10 mouse cellular contexts compared by ENCODE assay signal in genomic region chr15:102743196-102743595, GRCm38 (mm10). TPM values are rescaled to one million over a fixed set of nuclear protein-coding genes. Genes with fewer than 3 reads are reported as not detected.
DNase-seq lines count a peak whose midpoint lies in the region; ATAC-seq and TF ChIP-seq lines count a peak whose summit lies in the region.
"Had no signal": no experiment of that assay in that cellular context is flagged by ENCODE, and none has a peak within 500 bp of the region (broad histone marks: within the 10 kb centered on the region; RNA-seq: fewer than 3 reads in every experiment).

No protein-coding gene starts in this region.

- TF ChIP-seq CTCF in brain, embryonic 14.5 days (IDR thresholded peaks at IDR 0.05; ENCODE audit: borderline replicate concordance, extremely low read depth, insufficient read depth, insufficient read length) = no peak
- TF ChIP-seq CTCF in heart, adult 2 months (IDR thresholded peaks at IDR 0.05) = no peak

- no peak overlapping the region for H3K4me3 ChIP-seq in hindbrain, embryonic 13.5 days
- no peak overlapping the region for H3K4me3 ChIP-seq in midbrain, embryonic 13.5 days (replicated peaks)
- H3K4me3 ChIP-seq in heart, adult 2 months = no peak overlapping the region
- H3K4me3 ChIP-seq: liver, embryonic 13.5 days had no signal

- intact Hi-C loops in heart, adult 2 months (cut with DNase I) = no loop called here
- intact Hi-C loops in gastrocnemius, postnatal 36 days (cut with DNase I) = no loop called here

- 0 out of 2 replicates have a peak overlapping the region, but pooled peaks have one; percentile 4 for H3K4me2 ChIP-seq in hindbrain, embryonic 13.5 days
- H3K4me2 ChIP-seq in midbrain, embryonic 13.5 days (replicated peaks) = 0 out of 2 replicates have a peak overlapping the region, but pooled peaks have one; percentile 33
- H3K4me2 ChIP-seq: liver, embryonic 13.5 days had no signal

- no peak for TF ChIP-seq POLR2A in brain, embryonic 14.5 days (IDR thresholded peaks at IDR 0.05; ENCODE audit: borderline replicate concordance, extremely low read depth, insufficient read depth, insufficient read length, poor library complexity, severe bottlenecking)
- no peak for TF ChIP-seq POLR2A in heart, adult 2 months (IDR thresholded peaks at IDR 0.05; ENCODE audit: insufficient read depth, low read depth, low read length)

- 13% methylated on average over 8 of the region's 8 CpGs for WGBS in hindbrain, embryonic 13.5 days
- WGBS in midbrain, embryonic 13.5 days = 14% methylated on average over 8 of the region's 8 CpGs
- 28% methylated on average over 8 of the region's 8 CpGs for WGBS in heart, adult 2 months

- no peak for TF ChIP-seq EP300 in heart, adult 2 months (IDR thresholded peaks at IDR 0.05; ENCODE audit: insufficient read depth, low read depth, low read length)

- DNase-seq in A20 (ENCODE audit: low read depth, low spot score) = peak; percentile 76
- DNase-seq in brain, embryonic 14.5 days (ENCODE audit: low read depth) = peak; percentile 67
- DNase-seq in heart, adult 2 months = no peak
- DNase-seq in cerebellum, adult 9-10 months = no peak
- DNase-seq in gastrocnemius, postnatal 36 days = no peak
- no peak for DNase-seq in lung, postnatal 36 days

- no peaks in the 10 kb centered on the region for H3K79me2 ChIP-seq in heart, adult 2 months (replicated peaks; ENCODE audit: control insufficient read depth, insufficient read depth, low read length)

- H3K27me3 ChIP-seq in hindbrain, embryonic 13.5 days = peaks cover 74% of the 10 kb centered on the region
- H3K27me3 ChIP-seq in midbrain, embryonic 13.5 days = peaks cover 43% of the 10 kb centered on the region
- H3K27me3 ChIP-seq in heart, adult 2 months (ENCODE audit: control insufficient read depth, insufficient read depth, low read length) = peaks cover 2% of the 10 kb centered on the region; the same call in 1 of the 2 replicates

- H3K36me3 ChIP-seq in hindbrain, embryonic 13.5 days = no peaks in the 10 kb centered on the region
- H3K36me3 ChIP-seq in midbrain, embryonic 13.5 days = no peaks in the 10 kb centered on the region
- H3K36me3 ChIP-seq in heart, adult 2 months (ENCODE audit: control insufficient read depth, insufficient read depth, low read length) = no peaks in the 10 kb centered on the region
- H3K36me3 ChIP-seq: liver, embryonic 13.5 days had no signal

- no peaks in the 10 kb centered on the region for H3K9me3 ChIP-seq in hindbrain, embryonic 13.5 days
- H3K9me3 ChIP-seq in midbrain, embryonic 13.5 days = no peaks in the 10 kb centered on the region
- H3K9me3 ChIP-seq: liver, embryonic 13.5 days had no signal

- H3K9ac ChIP-seq in hindbrain, embryonic 13.5 days = peak overlapping the region; percentile 66
- H3K9ac ChIP-seq in midbrain, embryonic 13.5 days (replicated peaks) = peak overlapping the region; percentile 49; the same call in 1 of the 2 replicates
- no peak overlapping the region for H3K9ac ChIP-seq in heart, adult 2 months (ENCODE audit: low read depth, low read length)
- H3K9ac ChIP-seq: liver, embryonic 13.5 days had no signal

- ATAC-seq in hindbrain, embryonic 13.5 days (ENCODE audit: low FRiP score) = peak; percentile 5; the same call in 1 of the 2 replicates
- ATAC-seq in midbrain, embryonic 13.5 days = 0 out of 2 replicates have a peak, but pooled peaks have one; percentile 21

- peaks cover 55% of the 10 kb centered on the region for H3K4me1 ChIP-seq in hindbrain, embryonic 13.5 days (replicated peaks)
- peaks cover 57% of the 10 kb centered on the region for H3K4me1 ChIP-seq in midbrain, embryonic 13.5 days (replicated peaks)
- no peaks in the 10 kb centered on the region; the same call in 1 of the 2 replicates for H3K4me1 ChIP-seq in heart, adult 2 months (ENCODE audit: control insufficient read depth, insufficient read depth, low read length)
- H3K4me1 ChIP-seq: liver, embryonic 13.5 days had no signal

- H3K27ac ChIP-seq in hindbrain, embryonic 13.5 days = peak overlapping the region; percentile 98
- peak overlapping the region; percentile 99 for H3K27ac ChIP-seq in midbrain, embryonic 13.5 days
- no peak overlapping the region for H3K27ac ChIP-seq in heart, adult 2 months
- H3K27ac ChIP-seq: liver, embryonic 13.5 days; macrophage had no signal

RNA-seq across cellular contexts. Expression of gene Calcoco1, which starts 21.2 kb away (rescaled TPM):
- polyA plus RNA-seq in brain, embryonic 14.5 days (2012; rRNA removed) = 46.2 and 48.4 TPM in 2 replicates
- polyA plus RNA-seq in hindbrain, embryonic 13.5 days (2015; fragmentation: Nextera tagmentation; extraction: Ambion mirVana) = 41.8 and 42.3 TPM in 2 replicates
- 41.9 and 51.1 TPM in 2 replicates for polyA plus RNA-seq in midbrain, embryonic 13.5 days (2015; fragmentation: Nextera tagmentation; extraction: Ambion mirVana)
- 100 to 1,000 TPM in 1 of 2 experiments, 10 to 100 TPM in 1; 98.0 to 124 TPM for total RNA-seq in heart, adult 2 months (2021)
- 108 and 133 TPM in 2 replicates for polyA plus RNA-seq in heart, adult 2 months (2012; rRNA removed)
- 10 to 100 TPM; 57.9 to 72.7 TPM for total RNA-seq in gastrocnemius, postnatal 36 days (2021)

Comparison
In these comparisons a context has a peak if more than half of its experiments do, and no peak if none do; other contexts are left out.
1. DNase-seq: peak in A20 (single experiment) and brain, embryonic 14.5 days (single experiment); none in heart, adult 2 months (0 of 2), cerebellum, adult 9-10 months (single experiment), gastrocnemius, postnatal 36 days (0 of 2) and lung, postnatal 36 days (single experiment).